Mouse (Mus musculus): ENCODE measurements around the gene Kifap3. TPM values are rescaled to one million over a fixed set of nuclear protein-coding genes. Genes with fewer than 3 reads are reported as not detected.
"Not testable (repeated sequence)": the region's sequence is repeated elsewhere in the genome, so short reads cannot be mapped to it uniquely, and the experiment has no call there.

The Kifap3 gene
- total RNA-seq (2015; ENCODE audit: low replicate concordance) (2.2 and 5.9 TPM in 2 replicates), total RNA-seq (2017; ENCODE audit: low replicate concordance) (1.9 TPM in 1 of 2 replicates, not detected in the other)

GRCm38 (mm10) chr1:163779336-163780115 lies at the start of gene Kifap3:
TSS of gene Kifap3 (plus strand) at chr1:163779583.
- peak; percentile 99 for ATAC-seq (replicated peaks; ENCODE audit: low FRiP score, poor library complexity, severe bottlenecking)

GRCm38 (mm10) chr1:163731166-163731565 lies 48.2 kb upstream of the Kifap3 start:
- not testable (repeated sequence) for ATAC-seq (replicated peaks; ENCODE audit: low FRiP score, poor library complexity, severe bottlenecking)

- ATAC-seq (replicated peaks; ENCODE audit: low FRiP score, poor library complexity, severe bottlenecking) = no peak
Observed at GRCm38 (mm10) chr1:163736441-163737238, 42.7 kb upstream of the Kifap3 start.

GRCm38 (mm10) chr1:163737239-163737533 lies 42.2 kb upstream of the Kifap3 start:
- no peak for ATAC-seq (replicated peaks; ENCODE audit: low FRiP score, poor library complexity, severe bottlenecking)

GRCm38 (mm10) chr1:163751360-163751992 lies 27.9 kb upstream of the Kifap3 start:
- ATAC-seq (replicated peaks; ENCODE audit: low FRiP score, poor library complexity, severe bottlenecking) = no peak

- no peak for ATAC-seq (replicated peaks; ENCODE audit: low FRiP score, poor library complexity, severe bottlenecking)
Observed at GRCm38 (mm10) chr1:163757462-163758207, 21.7 kb upstream of the Kifap3 start.

- ATAC-seq (replicated peaks; ENCODE audit: low FRiP score, poor library complexity, severe bottlenecking) = not testable (repeated sequence)
Observed at GRCm38 (mm10) chr1:163783577-163783976, 4.2 kb downstream of the Kifap3 start.

- ATAC-seq (replicated peaks; ENCODE audit: low FRiP score, poor library complexity, severe bottlenecking) = no peak
Observed at GRCm38 (mm10) chr1:163821365-163821764, 42.0 kb downstream of the Kifap3 start.

GRCm38 (mm10) chr1:163829482-163829881 lies 50.1 kb downstream of the Kifap3 start:
- no peak for ATAC-seq (replicated peaks; ENCODE audit: low FRiP score, poor library complexity, severe bottlenecking)

GRCm38 (mm10) chr1:163834066-163834465 lies 54.7 kb downstream of the Kifap3 start:
- ATAC-seq (replicated peaks; ENCODE audit: low FRiP score, poor library complexity, severe bottlenecking) = no peak

- ATAC-seq (replicated peaks; ENCODE audit: low FRiP score, poor library complexity, severe bottlenecking) = no peak
Observed at GRCm38 (mm10) chr1:163835062-163835461, 55.7 kb downstream of the Kifap3 start.

- ATAC-seq (replicated peaks; ENCODE audit: low FRiP score, poor library complexity, severe bottlenecking) = not testable (repeated sequence)
Observed at GRCm38 (mm10) chr1:163838482-163838881, 59.1 kb downstream of the Kifap3 start.

GRCm38 (mm10) chr1:163840555-163840954 lies 61.2 kb downstream of the Kifap3 start:
- no peak for ATAC-seq (replicated peaks; ENCODE audit: low FRiP score, poor library complexity, severe bottlenecking)

- no peak for ATAC-seq (replicated peaks; ENCODE audit: low FRiP score, poor library complexity, severe bottlenecking)
Observed at GRCm38 (mm10) chr1:163842238-163842637, 62.9 kb downstream of the Kifap3 start.

- ATAC-seq (replicated peaks; ENCODE audit: low FRiP score, poor library complexity, severe bottlenecking) = no peak
Observed at GRCm38 (mm10) chr1:163843899-163844298, 64.5 kb downstream of the Kifap3 start.

GRCm38 (mm10) chr1:163852884-163853560 lies 73.6 kb downstream of the Kifap3 start:
- no peak for ATAC-seq (replicated peaks; ENCODE audit: low FRiP score, poor library complexity, severe bottlenecking)

GRCm38 (mm10) chr1:163858420-163858819 lies 79.0 kb downstream of the Kifap3 start:
- no peak for ATAC-seq (replicated peaks; ENCODE audit: low FRiP score, poor library complexity, severe bottlenecking)

- ATAC-seq (replicated peaks; ENCODE audit: low FRiP score, poor library complexity, severe bottlenecking) = no peak
Observed at GRCm38 (mm10) chr1:163861538-163861937, 82.2 kb downstream of the Kifap3 start.

- no peak for ATAC-seq (replicated peaks; ENCODE audit: low FRiP score, poor library complexity, severe bottlenecking)
Observed at GRCm38 (mm10) chr1:163873158-163873557, 93.8 kb downstream of the Kifap3 start.

All from erythroid progenitor cell, adult 5-6 weeks (primary cell).